Mouse (Mus musculus) gastrocnemius, postnatal 14 days (tissue): ENCODE data around the gene Cfap54. TPM values are rescaled to one million over a fixed set of nuclear protein-coding genes. Genes with fewer than 3 reads are reported as not detected.

Experiments
- DNase-seq: peaks from one replicate; pipeline ENCODE4 v3.0.0; 2021; ENCODE audit warnings: mixed read lengths
- intact Hi-C: fragments of 180-260 bp; cut with DNase I; formaldehyde crosslinking; loops from one replicate; pipeline ENCODE4 v1.15.1; 2025; ENCODE audit warnings: low total_unique reads
- long read RNA-seq, 2 experiments: library from polyadenylated mRNA; stranded (forward); transcript quantifications; one replicate each; pipeline ENCODE4 v2.0.0; 2021
- total RNA-seq, 2 experiments: library from RNA; stranded (reverse); gene quantifications; 2 replicates each; pipeline ENCODE4 v1.2.3; 2021

Gene Cfap54
- total RNA-seq, result 1 to 10 TPM in 1 of 2 experiments, under 1 TPM in 1; 0.66 to 1.4 TPM
- long read RNA-seq, experiment 1, result 0 reads
- long read RNA-seq, experiment 2, result 0 reads

- intact Hi-C loops, result no loop called here
- peak; percentile 86 for DNase-seq
These were observed at the start of gene Cfap54 for GRCm38 (mm10) chr10:93081133-93081779. Gene Cfap54 (minus strand): TSS chr10:93081618.

- intact Hi-C loops, result no loop called here
- no peak for DNase-seq
These were observed 49.1 kb upstream of the Cfap54 start for GRCm38 (mm10) chr10:93130456-93130940.

GRCm38 (mm10) chr10:93129904-93130455 is 48.6 kb upstream of the Cfap54 start:
- intact Hi-C loops, result no loop called here

GRCm38 (mm10) chr10:93129345-93129744 is 47.9 kb upstream of the Cfap54 start:
- intact Hi-C loops, result no loop called here

More at GRCm38 (mm10) chr10:93129904-93130455, 48.6 kb upstream of the Cfap54 start:
- DNase-seq, result no peak

GRCm38 (mm10) chr10:93128566-93128965 is 47.1 kb upstream of the Cfap54 start:
- DNase-seq, result no peak
- intact Hi-C loops, result no loop called here

More at GRCm38 (mm10) chr10:93129345-93129744, 47.9 kb upstream of the Cfap54 start:
- DNase-seq, result no peak

GRCm38 (mm10) chr10:93126025-93126424 is 44.6 kb upstream of the Cfap54 start:
- no peak for DNase-seq
- intact Hi-C loops, result no loop called here

- intact Hi-C loops, result no loop called here
These were observed 42.7 kb upstream of the Cfap54 start for GRCm38 (mm10) chr10:93123957-93124613.

GRCm38 (mm10) chr10:93123310-93123709 is 41.9 kb upstream of the Cfap54 start:
- DNase-seq, result no peak
- intact Hi-C loops, result no loop called here

More at GRCm38 (mm10) chr10:93123957-93124613, 42.7 kb upstream of the Cfap54 start:
- DNase-seq, result peak; percentile 44

GRCm38 (mm10) chr10:93122399-93123184 is 41.2 kb upstream of the Cfap54 start:
- intact Hi-C loops, result no loop called here
- DNase-seq, result no peak

- intact Hi-C loops, result no loop called here
- no peak for DNase-seq
These were observed 39.9 kb upstream of the Cfap54 start for GRCm38 (mm10) chr10:93121262-93121860.

- DNase-seq, result no peak
- intact Hi-C loops, result no loop called here
These were observed 38.4 kb upstream of the Cfap54 start for GRCm38 (mm10) chr10:93119809-93120208.

GRCm38 (mm10) chr10:93116636-93117035 is 35.2 kb upstream of the Cfap54 start:
- intact Hi-C loops, result no loop called here
- no peak for DNase-seq

- DNase-seq, result no peak
- intact Hi-C loops, result no loop called here
These were observed 34.3 kb upstream of the Cfap54 start for GRCm38 (mm10) chr10:93115743-93116142.

GRCm38 (mm10) chr10:93114782-93115181 is 33.4 kb upstream of the Cfap54 start:
- DNase-seq, result no peak
- intact Hi-C loops, result no loop called here

- no peak for DNase-seq
These were observed 32.5 kb upstream of the Cfap54 start for GRCm38 (mm10) chr10:93113968-93114367.

GRCm38 (mm10) chr10:93112021-93112420 is 30.6 kb upstream of the Cfap54 start:
- intact Hi-C loops, result no loop called here
- DNase-seq, result no peak

More at GRCm38 (mm10) chr10:93113968-93114367, 32.5 kb upstream of the Cfap54 start:
- intact Hi-C loops, result no loop called here

- DNase-seq, result no peak
- intact Hi-C loops, result no loop called here
These were observed 30.0 kb upstream of the Cfap54 start for GRCm38 (mm10) chr10:93111412-93111811.

- no peak for DNase-seq
- intact Hi-C loops, result no loop called here
These were observed 23.9 kb upstream of the Cfap54 start for GRCm38 (mm10) chr10:93105358-93105757.

GRCm38 (mm10) chr10:93104357-93104756 is 22.9 kb upstream of the Cfap54 start:
- intact Hi-C loops, result no loop called here
- no peak for DNase-seq
